Mouse (Mus musculus) heart, postnatal 14 days (tissue): ENCODE measurements around the gene Rrn3. TPM values are rescaled to one million over a fixed set of nuclear protein-coding genes. Genes with fewer than 3 reads are reported as not detected.
"Not testable (repeated sequence)": the region's sequence is repeated elsewhere in the genome, so short reads cannot be mapped to it uniquely, and the experiment has no call there.

Source experiments
- DNase-seq, 2 experiments: peaks; one replicate each; pipeline ENCODE4 v3.0.0; 2021 to 2022
- intact Hi-C: fragments of 180-260 bp; cut with DNase I; formaldehyde crosslinking; loops from one replicate; pipeline ENCODE4 v1.15.1; 2025
- long read RNA-seq, 2 experiments: library from polyadenylated mRNA; stranded (forward); transcript quantifications; one replicate each; pipeline ENCODE4 v2.0.0; 2021
- total RNA-seq, 2 experiments: library from RNA; stranded (reverse); gene quantifications; 2 replicates each; pipeline ENCODE4 v1.2.3; 2021

Gene Rrn3
- total RNA-seq = 10 to 100 TPM; 35.5 to 36.8 TPM
- long read RNA-seq, experiment 1, transcript Rrn3-201 (18 exons, 3,582 nt) = major isoform, 62 of 74 reads
- long read RNA-seq, experiment 1, partial matches to known transcripts = 1 of 74 reads
- long read RNA-seq, experiment 1, other reads (novel, unspliced or antisense) = 11 of 74 reads
- long read RNA-seq, experiment 2, transcript Rrn3-201 (18 exons, 3,582 nt) = major isoform, 68 of 80 reads
- long read RNA-seq, experiment 2, partial matches to known transcripts = 3 of 80 reads
- long read RNA-seq, experiment 2, other reads (novel, unspliced or antisense) = 9 of 80 reads

DNA sequence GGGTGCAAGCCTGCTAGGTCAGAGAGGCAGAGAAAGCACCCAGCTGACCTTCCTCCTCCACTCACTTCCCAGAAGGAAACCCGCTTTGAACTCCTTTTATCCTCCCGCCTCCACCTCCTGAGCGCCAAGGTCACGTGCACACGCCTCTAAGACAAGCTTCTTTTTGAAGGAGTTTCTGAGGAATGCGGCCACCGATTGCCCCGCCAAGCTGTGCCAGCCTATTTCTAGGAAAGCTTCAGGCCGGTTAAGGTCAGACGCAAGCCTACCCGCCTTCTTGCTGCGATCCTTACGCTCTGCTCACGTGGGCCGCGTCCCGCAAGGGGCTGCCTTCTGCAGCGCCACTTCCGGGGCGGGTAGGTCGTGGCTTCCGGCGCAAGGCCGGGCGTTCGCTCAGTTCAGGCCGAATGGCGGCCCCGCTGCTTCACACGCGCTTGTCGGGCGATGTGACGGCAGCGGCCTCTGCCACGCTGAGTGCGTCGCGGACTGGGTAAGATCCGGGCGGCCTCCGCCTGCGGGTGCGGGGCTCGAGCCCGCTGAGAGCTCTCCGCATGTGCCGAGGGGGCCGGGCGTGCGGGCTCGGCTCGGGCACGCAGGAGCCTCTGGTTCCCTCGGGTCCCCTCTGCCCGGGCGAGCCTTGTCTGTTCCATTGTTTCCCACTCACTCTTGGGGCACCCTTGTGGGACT lies at the start of gene Rrn3:
Rrn3 (plus strand) TSS at position 356 of the 684 bp plus-strand sequence.
- intact Hi-C loops = loop anchor here (5.0 kb wide), 1 partner anchor 37 kb away; the partner anchor contains the start of gene Ntan1
- peak; percentile 90 to 93 for DNase-seq

- intact Hi-C loops = loop anchor here (5.0 to 10.0 kb wide), 4 partner anchors 90 to 618 kb away; no protein-coding TSS in a partner anchor
Measured at GRCm38 (mm10) chr16:13732786-13733185, 47.7 kb upstream of the Rrn3 start.

GRCm38 (mm10) chr16:13733518-13734137 lies 46.9 kb upstream of the Rrn3 start:
- intact Hi-C loops = loop anchor here (5.0 to 10.0 kb wide), 4 partner anchors 91 to 619 kb away; no protein-coding TSS in a partner anchor
- peak; percentile 81 to 85 for DNase-seq

More at GRCm38 (mm10) chr16:13732786-13733185, 47.7 kb upstream of the Rrn3 start:
- no peak for DNase-seq

DNA sequence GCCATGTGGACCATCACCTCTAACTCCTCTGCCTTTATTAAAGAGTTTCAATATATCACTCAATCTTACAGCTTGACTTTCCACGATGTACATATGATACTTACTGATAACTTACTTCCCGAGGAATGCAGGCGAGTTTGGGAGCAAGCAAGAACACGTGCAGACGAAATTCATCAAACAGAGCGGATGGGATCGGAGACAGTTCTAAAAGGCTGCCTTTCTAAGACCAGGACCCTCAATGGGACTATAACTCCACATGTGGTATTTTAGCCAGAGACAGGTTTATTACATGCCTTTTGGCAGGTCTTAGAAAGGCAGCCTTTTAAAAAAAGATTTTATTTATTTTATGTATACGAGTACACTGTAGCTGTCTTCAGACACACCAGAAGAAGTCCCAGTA lies 44.5 kb upstream of the Rrn3 start:
- intact Hi-C loops = loop anchor here (10.0 kb wide), 2 partner anchors 291 to 621 kb away; no protein-coding TSS in a partner anchor

GRCm38 (mm10) chr16:13739044-13739443 lies 41.5 kb upstream of the Rrn3 start:
- intact Hi-C loops = loop anchor here (10.0 kb wide), 2 partner anchors 294 to 624 kb away; no protein-coding TSS in a partner anchor
- not testable (repeated sequence) for DNase-seq

More for the DNA sequence above, 44.5 kb upstream of the Rrn3 start:
- DNase-seq = no peak

GRCm38 (mm10) chr16:13740844-13741243 lies 39.7 kb upstream of the Rrn3 start:
- intact Hi-C loops = no loop called here

GRCm38 (mm10) chr16:13747708-13748107 lies 32.8 kb upstream of the Rrn3 start:
- no peak for DNase-seq
- intact Hi-C loops = no loop called here

More at GRCm38 (mm10) chr16:13740844-13741243, 39.7 kb upstream of the Rrn3 start:
- DNase-seq = no peak

DNA sequence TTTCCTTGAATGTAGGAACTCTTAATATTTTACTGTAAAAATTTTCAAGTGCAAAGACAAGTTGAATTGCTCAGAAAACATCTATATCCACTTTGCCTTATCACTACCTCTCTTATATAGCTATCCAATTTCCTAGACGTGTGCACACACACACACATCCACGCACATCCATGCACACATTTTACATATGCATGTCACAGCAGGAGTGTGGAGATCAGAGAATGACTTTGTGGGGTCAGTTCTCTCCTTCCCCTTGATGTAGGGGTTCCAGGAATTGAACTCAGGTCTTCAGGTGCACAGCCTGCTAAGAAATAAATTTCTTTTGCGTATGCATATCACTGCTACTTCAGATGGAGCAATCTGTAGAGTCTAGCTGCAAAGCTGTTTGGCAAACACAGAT lies 32.4 kb upstream of the Rrn3 start:
- intact Hi-C loops = no loop called here
- no peak for DNase-seq

GRCm38 (mm10) chr16:13748813-13749212 lies 31.7 kb upstream of the Rrn3 start:
- not testable (repeated sequence) for DNase-seq

DNA sequence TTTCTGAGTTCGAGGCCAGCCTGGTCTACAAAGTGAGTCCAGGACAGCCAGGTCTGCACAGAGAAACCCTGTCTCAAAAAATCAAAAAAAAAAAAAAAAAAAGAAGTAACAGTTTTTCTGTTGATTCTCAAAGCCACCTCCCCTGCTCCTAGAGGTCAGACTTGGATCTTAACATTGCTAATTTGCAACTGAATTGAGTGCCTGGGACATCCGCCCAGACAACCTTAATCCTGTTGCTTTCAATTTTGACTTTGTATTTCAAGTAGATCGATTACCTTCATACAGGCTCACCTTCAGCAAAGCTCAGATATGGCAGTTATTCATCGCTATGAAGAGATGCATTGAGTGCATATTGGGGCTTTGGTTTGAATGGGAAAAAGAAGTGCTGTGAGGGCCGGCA lies 31.2 kb upstream of the Rrn3 start:
- DNase-seq = no peak
- intact Hi-C loops = no loop called here

More at GRCm38 (mm10) chr16:13748813-13749212, 31.7 kb upstream of the Rrn3 start:
- intact Hi-C loops = not testable (repeated sequence)

DNA sequence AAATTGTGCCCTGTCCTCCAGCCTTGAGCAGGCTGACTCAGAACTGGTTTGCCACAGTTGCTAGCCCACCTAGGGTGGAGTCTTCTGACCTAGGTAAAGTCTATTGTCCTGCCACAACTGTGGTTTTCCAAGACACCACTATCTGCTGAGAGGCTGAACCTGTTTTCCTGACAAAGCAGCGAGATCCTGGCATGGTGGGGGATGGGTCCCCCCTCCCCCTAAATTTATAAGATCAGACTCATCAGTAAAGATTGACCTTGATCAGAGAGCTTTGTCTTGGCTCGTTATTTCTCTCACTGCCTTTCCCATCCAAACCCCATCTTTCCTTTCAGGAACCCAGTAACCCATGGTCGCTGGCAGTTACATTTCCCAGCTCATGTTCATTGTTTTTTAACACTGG lies 30.5 kb upstream of the Rrn3 start:
- intact Hi-C loops = no loop called here
- no peak for DNase-seq

DNA sequence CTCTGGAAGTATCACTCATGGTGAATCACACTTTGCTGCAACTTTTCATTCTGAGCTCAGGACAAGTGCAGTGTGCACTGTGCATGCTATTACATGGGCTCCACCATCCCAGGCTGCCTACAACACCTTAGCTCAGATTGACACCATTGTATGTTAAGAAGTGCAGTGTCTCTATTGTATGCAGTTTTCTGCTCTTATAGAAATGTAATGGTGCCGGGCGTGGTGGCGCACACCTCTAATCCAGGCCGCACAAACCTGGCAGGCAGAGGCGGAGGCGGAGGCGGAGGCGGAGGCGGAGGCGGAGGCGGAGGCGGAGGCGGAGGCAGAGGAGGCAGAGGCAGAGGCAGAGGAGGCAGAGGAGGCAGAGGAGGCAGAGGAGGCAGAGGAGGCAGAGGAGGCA lies 29.9 kb upstream of the Rrn3 start:
- intact Hi-C loops = no loop called here
- no peak for DNase-seq

- no peak for DNase-seq
- intact Hi-C loops = no loop called here
Measured at GRCm38 (mm10) chr16:13753986-13754385, 26.5 kb upstream of the Rrn3 start.

DNA sequence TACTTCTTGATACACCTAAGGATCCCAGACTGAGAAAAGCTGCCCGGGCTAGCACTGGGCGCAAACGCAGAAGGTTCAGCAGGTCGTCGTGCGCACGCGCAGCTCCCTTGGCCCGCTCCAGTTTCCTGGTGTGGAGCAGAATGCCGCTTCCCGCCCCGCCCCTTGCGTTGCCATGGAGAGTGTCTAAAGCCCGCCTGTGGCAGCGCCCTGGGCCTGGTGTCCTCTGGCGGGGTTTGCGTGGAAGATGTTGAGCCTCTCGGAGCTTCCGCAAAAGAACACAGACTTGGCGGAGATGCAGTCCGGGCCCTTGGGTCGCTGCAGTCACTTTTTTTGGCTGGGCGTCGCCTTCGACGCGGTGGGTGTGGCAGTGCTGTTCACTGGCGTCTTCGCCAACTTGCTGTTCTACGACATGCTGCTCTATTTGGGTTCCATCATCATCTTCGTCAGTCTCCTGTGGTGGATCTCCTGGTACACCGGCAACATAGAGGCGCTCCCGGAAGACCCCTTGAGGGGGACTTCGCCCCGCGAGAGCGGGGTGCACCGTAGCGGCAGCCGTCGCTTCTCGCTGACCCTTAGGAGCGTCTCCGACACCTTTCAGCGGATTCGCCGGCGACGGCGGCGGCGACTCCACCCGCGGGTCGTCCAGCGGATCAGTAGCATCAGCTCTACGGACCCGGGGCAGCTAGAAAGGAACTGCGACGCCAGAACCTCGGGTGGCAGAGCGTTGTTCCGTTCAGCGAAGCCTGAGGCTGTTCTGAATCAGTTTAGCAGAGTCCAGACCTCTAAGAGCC lies 25.9 kb upstream of the Rrn3 start:
- peak; percentile 95 to 96 for DNase-seq
- intact Hi-C loops = no loop called here

DNA sequence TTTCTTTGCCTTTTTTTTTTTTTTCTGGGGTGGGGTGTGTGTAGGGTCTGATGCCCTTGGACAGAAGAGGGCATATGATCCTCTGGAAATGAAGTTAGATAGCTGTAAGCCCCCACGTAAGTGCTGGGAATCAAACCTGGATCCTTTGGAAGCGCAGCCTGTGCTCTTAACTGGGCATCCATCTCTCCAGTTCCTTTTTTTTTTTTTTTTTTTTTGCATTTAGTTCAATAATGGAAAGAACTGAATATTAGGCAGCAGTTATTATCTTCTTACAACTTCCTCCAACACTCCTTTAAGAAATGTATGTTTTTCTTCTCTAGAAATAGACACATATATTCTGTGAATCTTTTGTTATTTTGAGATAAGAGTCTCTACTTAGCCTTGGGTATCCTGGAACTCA lies 22.7 kb upstream of the Rrn3 start:
- intact Hi-C loops = no loop called here

DNA sequence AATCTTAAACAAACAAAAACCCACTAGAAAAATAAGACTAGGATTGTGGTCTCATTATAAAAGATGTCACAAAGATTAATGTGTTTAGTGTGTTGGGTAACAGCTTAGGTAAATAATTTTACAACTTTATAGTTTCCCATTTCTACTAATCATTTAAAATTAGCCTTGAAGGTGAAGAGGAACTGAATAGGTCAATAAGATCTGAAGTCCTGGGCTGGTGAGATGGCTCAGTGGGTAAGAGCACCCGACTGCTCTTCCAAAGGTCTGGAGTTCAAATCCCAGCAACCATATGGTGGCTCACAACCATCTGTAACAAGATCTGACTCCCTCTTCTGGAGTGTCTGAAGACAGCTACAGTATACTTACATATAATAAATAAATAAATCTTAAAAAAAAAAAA lies 17.7 kb upstream of the Rrn3 start:
- intact Hi-C loops, DNase-seq: not testable (repeated sequence)

More for the DNA sequence above, 22.7 kb upstream of the Rrn3 start:
- DNase-seq = no peak

GRCm38 (mm10) chr16:13764519-13764918 lies 16.0 kb upstream of the Rrn3 start:
- intact Hi-C loops = no loop called here

DNA sequence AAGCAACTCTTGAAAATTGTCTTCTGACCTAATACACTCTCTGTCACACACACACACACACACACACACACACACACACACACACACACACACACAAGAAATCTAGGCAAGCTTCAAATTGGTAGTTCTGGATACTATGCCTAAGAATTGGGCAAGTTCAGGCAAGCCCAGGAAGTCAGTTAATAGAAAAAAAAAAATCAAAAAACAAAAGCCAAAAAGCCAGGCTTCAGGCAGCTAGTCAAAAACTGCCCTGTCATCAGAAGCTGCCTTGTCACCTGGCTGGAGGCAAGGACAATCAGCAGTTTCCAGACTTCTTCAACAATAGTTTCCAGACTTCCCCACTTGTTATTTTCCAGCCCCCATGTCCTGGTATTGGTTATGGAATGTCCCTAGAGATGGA lies 14.1 kb upstream of the Rrn3 start:
- intact Hi-C loops = no loop called here
- no peak for DNase-seq

More at GRCm38 (mm10) chr16:13764519-13764918, 16.0 kb upstream of the Rrn3 start:
- no peak for DNase-seq

GRCm38 (mm10) chr16:13771603-13772002 lies 8.9 kb upstream of the Rrn3 start:
- intact Hi-C loops, DNase-seq: not testable (repeated sequence)

DNA sequence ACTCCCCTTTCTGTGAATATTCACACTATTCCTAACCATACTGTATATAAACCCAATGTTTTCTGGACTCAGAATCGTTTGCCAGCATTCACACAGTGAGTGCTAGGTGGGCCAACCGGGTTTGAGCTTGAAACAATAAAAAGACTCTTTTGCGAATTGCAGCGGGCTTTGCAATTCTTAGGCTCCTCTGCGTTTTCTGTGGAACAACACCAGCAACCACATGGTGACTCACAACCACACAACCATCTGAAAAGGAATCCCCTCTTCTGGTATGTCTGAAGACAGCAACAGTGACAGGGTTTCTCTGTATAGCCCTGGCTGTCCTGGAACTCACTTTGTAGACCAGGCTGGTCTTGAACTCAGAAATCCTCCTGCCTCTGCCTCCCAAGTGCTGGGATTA lies 8.5 kb upstream of the Rrn3 start:
- intact Hi-C loops, DNase-seq: not testable (repeated sequence)
